Mouse (Mus musculus): Measurements from ENCODE around the gene Mchr1. TPM values are rescaled to one million over a fixed set of nuclear protein-coding genes. Genes with fewer than 3 reads are reported as not detected.
A peak's percentile ranks its signal among the peaks of the same experiment; 100 is the strongest.
"Not testable (repeated sequence)": the region's sequence is repeated elsewhere in the genome, so short reads cannot be mapped to it uniquely, and the experiment has no call there.

The Mchr1 gene
- polyA plus RNA-seq, 1 experiment from 2014 or later: 1.1 TPM

GRCm38 (mm10) chr15:81219054-81219453 is 16.2 kb upstream of the Mchr1 start:
- no peak overlapping the region for H3K27ac ChIP-seq (replicated peaks; ENCODE audit: low read depth, low read length)
- 74% methylated on average over 6 of the region's 6 CpGs for WGBS
- H3K27me3 ChIP-seq (replicated peaks; ENCODE audit: control insufficient read depth, insufficient read depth, low read length): no peaks in the 10 kb centered on the region
- no peak overlapping the region for H3K4me2 ChIP-seq (ENCODE audit: low read depth, low read length)
- H3K4me3 ChIP-seq (ENCODE audit: low read depth, low read length): no peak overlapping the region
- H3K9ac ChIP-seq (ENCODE audit: low read depth, low read length): no peak overlapping the region
- no peaks in the 10 kb centered on the region for H3K4me1 ChIP-seq (ENCODE audit: control insufficient read depth, insufficient read depth, low read length)
- ATAC-seq (ENCODE audit: low read depth): no peak
- no peaks in the 10 kb centered on the region for H3K9me3 ChIP-seq (ENCODE audit: control insufficient read depth, low read length)
- DNase-seq (ENCODE audit: low spot score): no peak
- no peaks in the 10 kb centered on the region for H3K36me3 ChIP-seq (ENCODE audit: control insufficient read depth, insufficient read depth, low read length)

GRCm38 (mm10) chr15:81220051-81220450 is 15.2 kb upstream of the Mchr1 start:
- H3K27ac ChIP-seq (replicated peaks; ENCODE audit: low read depth, low read length); H3K9ac ChIP-seq (ENCODE audit: low read depth, low read length); H3K4me1 ChIP-seq (ENCODE audit: control insufficient read depth, insufficient read depth, low read length); H3K4me3 ChIP-seq (ENCODE audit: low read depth, low read length); H3K27me3 ChIP-seq (replicated peaks; ENCODE audit: control insufficient read depth, insufficient read depth, low read length); DNase-seq (ENCODE audit: low spot score); H3K9me3 ChIP-seq (ENCODE audit: control insufficient read depth, low read length); H3K36me3 ChIP-seq (ENCODE audit: control insufficient read depth, insufficient read depth, low read length); H3K4me2 ChIP-seq (ENCODE audit: low read depth, low read length); ATAC-seq (ENCODE audit: low read depth): not testable (repeated sequence)
- 68% methylated on average over 8 of the region's 8 CpGs for WGBS

- no peaks in the 10 kb centered on the region for H3K4me1 ChIP-seq (ENCODE audit: control insufficient read depth, insufficient read depth, low read length)
- 52% methylated on average over 6 of the region's 6 CpGs for WGBS
Observed at GRCm38 (mm10) chr15:81221446-81221845, 13.9 kb upstream of the Mchr1 start.

GRCm38 (mm10) chr15:81225016-81225415 is 10.3 kb upstream of the Mchr1 start:
- H3K9me3 ChIP-seq (ENCODE audit: control insufficient read depth, low read length): no peaks in the 10 kb centered on the region
- no peaks in the 10 kb centered on the region for H3K27me3 ChIP-seq (replicated peaks; ENCODE audit: control insufficient read depth, insufficient read depth, low read length)
- no peak for ATAC-seq (ENCODE audit: low read depth)
- 83% methylated on average over 10 of the region's 10 CpGs for WGBS
- no peak overlapping the region for H3K4me2 ChIP-seq (ENCODE audit: low read depth, low read length)
- no peak for DNase-seq (ENCODE audit: low spot score)
- no peak overlapping the region for H3K9ac ChIP-seq (ENCODE audit: low read depth, low read length)
- no peak overlapping the region for H3K4me3 ChIP-seq (ENCODE audit: low read depth, low read length)
- H3K36me3 ChIP-seq (ENCODE audit: control insufficient read depth, insufficient read depth, low read length): no peaks in the 10 kb centered on the region
- H3K4me1 ChIP-seq (ENCODE audit: control insufficient read depth, insufficient read depth, low read length): no peaks in the 10 kb centered on the region
- H3K27ac ChIP-seq (replicated peaks; ENCODE audit: low read depth, low read length): no peak overlapping the region

More at GRCm38 (mm10) chr15:81221446-81221845, 13.9 kb upstream of the Mchr1 start:
- no peak for ATAC-seq (ENCODE audit: low read depth)
- Histone ChIP-seq H3K9ac (ENCODE audit: low read depth, low read length) (no peak overlapping the region), H3K4me3 (ENCODE audit: low read depth, low read length) (no peak overlapping the region), H3K4me2 (ENCODE audit: low read depth, low read length) (no peak overlapping the region), H3K9me3 (ENCODE audit: control insufficient read depth, low read length) (no peaks in the 10 kb centered on the region), H3K27ac (replicated peaks; ENCODE audit: low read depth, low read length) (no peak overlapping the region), H3K27me3 (replicated peaks; ENCODE audit: control insufficient read depth, insufficient read depth, low read length) (no peaks in the 10 kb centered on the region), H3K36me3 (ENCODE audit: control insufficient read depth, insufficient read depth, low read length) (no peaks in the 10 kb centered on the region)
- no peak for DNase-seq (ENCODE audit: low spot score)

- H3K4me2 ChIP-seq (ENCODE audit: low read depth, low read length): no peak overlapping the region
- H3K4me1 ChIP-seq (ENCODE audit: control insufficient read depth, insufficient read depth, low read length): no peaks in the 10 kb centered on the region
- DNase-seq (ENCODE audit: low spot score): peak; percentile 70
- no peak overlapping the region for H3K27ac ChIP-seq (replicated peaks; ENCODE audit: low read depth, low read length)
- ATAC-seq (ENCODE audit: low read depth): no peak
- 61% methylated on average over 6 of the region's 6 CpGs for WGBS
- H3K9ac ChIP-seq (ENCODE audit: low read depth, low read length): no peak overlapping the region
- no peak overlapping the region for H3K4me3 ChIP-seq (ENCODE audit: low read depth, low read length)
- H3K9me3 ChIP-seq (ENCODE audit: control insufficient read depth, low read length): no peaks in the 10 kb centered on the region
- no peaks in the 10 kb centered on the region for H3K27me3 ChIP-seq (replicated peaks; ENCODE audit: control insufficient read depth, insufficient read depth, low read length)
- no peaks in the 10 kb centered on the region for H3K36me3 ChIP-seq (ENCODE audit: control insufficient read depth, insufficient read depth, low read length)
Observed at GRCm38 (mm10) chr15:81225732-81226131, 9.6 kb upstream of the Mchr1 start.

GRCm38 (mm10) chr15:81226796-81227195 is 8.5 kb upstream of the Mchr1 start:
- Histone ChIP-seq H3K4me2 (ENCODE audit: low read depth, low read length) (no peak overlapping the region), H3K9ac (ENCODE audit: low read depth, low read length) (no peak overlapping the region), H3K4me3 (ENCODE audit: low read depth, low read length) (no peak overlapping the region), H3K27ac (replicated peaks; ENCODE audit: low read depth, low read length) (no peak overlapping the region), H3K27me3 (replicated peaks; ENCODE audit: control insufficient read depth, insufficient read depth, low read length) (no peaks in the 10 kb centered on the region), H3K9me3 (ENCODE audit: control insufficient read depth, low read length) (no peaks in the 10 kb centered on the region), H3K36me3 (ENCODE audit: control insufficient read depth, insufficient read depth, low read length) (no peaks in the 10 kb centered on the region), H3K4me1 (ENCODE audit: control insufficient read depth, insufficient read depth, low read length) (no peaks in the 10 kb centered on the region)
- whole genome bisulfite sequencing: 59% methylated on average over 4 of the region's 4 CpGs
- DNase-seq (ENCODE audit: low spot score) (peak; percentile 83), ATAC-seq (ENCODE audit: low read depth) (peak; percentile 47; the same call in 1 of the 2 replicates)

- Histone ChIP-seq H3K4me1 (ENCODE audit: control insufficient read depth, insufficient read depth, low read length) (no peaks in the 10 kb centered on the region), H3K36me3 (ENCODE audit: control insufficient read depth, insufficient read depth, low read length) (no peaks in the 10 kb centered on the region), H3K27ac (replicated peaks; ENCODE audit: low read depth, low read length) (no peak overlapping the region), H3K4me2 (ENCODE audit: low read depth, low read length) (no peak overlapping the region), H3K4me3 (ENCODE audit: low read depth, low read length) (no peak overlapping the region), H3K27me3 (replicated peaks; ENCODE audit: control insufficient read depth, insufficient read depth, low read length) (no peaks in the 10 kb centered on the region), H3K9me3 (ENCODE audit: control insufficient read depth, low read length) (no peaks in the 10 kb centered on the region), H3K9ac (ENCODE audit: low read depth, low read length) (no peak overlapping the region)
- WGBS: 86% methylated on average over 3 of the region's 3 CpGs
- DNase-seq (ENCODE audit: low spot score): no peak
- no peak for ATAC-seq (ENCODE audit: low read depth)
Observed at GRCm38 (mm10) chr15:81227275-81227674, 8.0 kb upstream of the Mchr1 start.

GRCm38 (mm10) chr15:81228258-81228657 is 7.0 kb upstream of the Mchr1 start:
- no peak overlapping the region for H3K4me2 ChIP-seq (ENCODE audit: low read depth, low read length)
- H3K9ac ChIP-seq (ENCODE audit: low read depth, low read length): no peak overlapping the region
- no peaks in the 10 kb centered on the region for H3K36me3 ChIP-seq (ENCODE audit: control insufficient read depth, insufficient read depth, low read length)
- WGBS: 83% methylated on average over 3 of the region's 3 CpGs
- ATAC-seq (ENCODE audit: low read depth): no peak
- no peaks in the 10 kb centered on the region for H3K27me3 ChIP-seq (replicated peaks; ENCODE audit: control insufficient read depth, insufficient read depth, low read length)
- H3K4me3 ChIP-seq (ENCODE audit: low read depth, low read length): no peak overlapping the region
- H3K27ac ChIP-seq (replicated peaks; ENCODE audit: low read depth, low read length): no peak overlapping the region
- H3K4me1 ChIP-seq (ENCODE audit: control insufficient read depth, insufficient read depth, low read length): no peaks in the 10 kb centered on the region
- no peaks in the 10 kb centered on the region for H3K9me3 ChIP-seq (ENCODE audit: control insufficient read depth, low read length)
- no peak for DNase-seq (ENCODE audit: low spot score)

GRCm38 (mm10) chr15:81229791-81230190 is 5.5 kb upstream of the Mchr1 start:
- H3K9me3 ChIP-seq (ENCODE audit: control insufficient read depth, low read length): no peaks in the 10 kb centered on the region
- H3K27ac ChIP-seq (replicated peaks; ENCODE audit: low read depth, low read length): no peak overlapping the region
- no peak for ATAC-seq (ENCODE audit: low read depth)
- 82% methylated on average over 3 of the region's 3 CpGs for WGBS
- H3K4me1 ChIP-seq (ENCODE audit: control insufficient read depth, insufficient read depth, low read length): no peaks in the 10 kb centered on the region
- no peak overlapping the region for H3K4me2 ChIP-seq (ENCODE audit: low read depth, low read length)
- no peaks in the 10 kb centered on the region for H3K36me3 ChIP-seq (ENCODE audit: control insufficient read depth, insufficient read depth, low read length)
- H3K9ac ChIP-seq (ENCODE audit: low read depth, low read length): no peak overlapping the region
- H3K27me3 ChIP-seq (replicated peaks; ENCODE audit: control insufficient read depth, insufficient read depth, low read length): no peaks in the 10 kb centered on the region
- no peak overlapping the region for H3K4me3 ChIP-seq (ENCODE audit: low read depth, low read length)
- DNase-seq (ENCODE audit: low spot score): no peak

All from embryonic facial prominence, embryonic 14.5 days (tissue).